Mouse (Mus musculus) ES-E14 (cell line): ENCODE results near the gene Ube4b. TPM values are rescaled to one million over a fixed set of nuclear protein-coding genes. Genes with fewer than 3 reads are reported as not detected.

Experiments used
- DNase-seq: peaks from one replicate; pipeline ENCODE4 v3.0.0-alpha.2; 2013; ENCODE audit warnings: low read depth, low spot score
- H3K27ac ChIP-seq: 2 replicates; pipeline ENCODE4 v1.5.1; 2012; ENCODE audit warnings: low read depth, mild to moderate bottlenecking, low read length, moderate library complexity, mixed read lengths; ENCODE audit not compliant: poor library complexity, insufficient read depth, severe bottlenecking
- H3K36me3 ChIP-seq: 2 replicates; pipeline ENCODE4 v1.6.1; 2012; ENCODE audit warnings: mild to moderate bottlenecking, low read length, moderate library complexity, mixed read lengths; ENCODE audit not compliant: control insufficient read depth, poor library complexity, insufficient read depth, severe bottlenecking
- H3K4me1 ChIP-seq, 2 experiments: fragments of 150-350 bp in 1 of 2; sonication (generic) in 1 of 2; 2 replicates each; pipeline ENCODE4 v1.6.1; 2012; ENCODE audit warnings: low read length in 2 of 2, mild to moderate bottlenecking in 1 of 2, mixed read lengths in 1 of 2; ENCODE audit not compliant: control insufficient read depth in 2 of 2, insufficient read depth in 2 of 2, poor library complexity in 1 of 2
- H3K4me3 ChIP-seq, 2 experiments: fragments of 150-350 bp in 1 of 2; sonication (generic) in 1 of 2; 2 replicates each; pipeline ENCODE4 v1.5.1; 2012; ENCODE audit warnings: low read length in 2 of 2, low read depth in 1 of 2, mild to moderate bottlenecking in 1 of 2, mixed read lengths in 1 of 2; ENCODE audit not compliant: insufficient read depth in 1 of 2, poor library complexity in 1 of 2, severe bottlenecking in 1 of 2
- H3K9ac ChIP-seq: 2 replicates; pipeline ENCODE4 v1.6.1; 2012; ENCODE audit warnings: low read depth, mild to moderate bottlenecking, low read length, mixed read lengths; ENCODE audit not compliant: poor library complexity, insufficient read depth, severe bottlenecking
- H3K9me3 ChIP-seq: fragments of 150-350 bp; sonication (generic); 2 replicates; pipeline ENCODE4 v1.6.1; 2012; ENCODE audit warnings: low read depth, mild to moderate bottlenecking, low read length; ENCODE audit not compliant: control insufficient read depth, insufficient read depth
- CHD2 ChIP-seq: IDR thresholded peaks from 2 replicates; pipeline ENCODE4 v1.6.1; 2014; ENCODE audit warnings: mild to moderate bottlenecking, low read depth, low read length, inconsistent platforms
- HCFC1 ChIP-seq: IDR thresholded peaks from 2 replicates; pipeline ENCODE4 v1.6.1; 2012; ENCODE audit warnings: low read length, inconsistent platforms, borderline replicate concordance; ENCODE audit not compliant: insufficient read depth
- MAFK ChIP-seq: IDR thresholded peaks from 2 replicates; pipeline ENCODE4 v1.6.1; 2014; ENCODE audit warnings: mild to moderate bottlenecking, low read depth, low read length, inconsistent platforms; ENCODE audit not compliant: insufficient read depth
- ZC3H11A ChIP-seq: IDR thresholded peaks from 2 replicates; pipeline ENCODE4 v1.6.1; 2012; ENCODE audit warnings: low read depth, mild to moderate bottlenecking, inconsistent platforms, low read length, borderline replicate concordance
- ZNF384 ChIP-seq: IDR thresholded peaks from 2 replicates; pipeline ENCODE4 v1.6.1; 2012; ENCODE audit warnings: low read depth, low read length, inconsistent platforms
- in situ Hi-C, 2 experiments: fragments of 600-800 bp; cut with MboI; formaldehyde crosslinking; loops; one replicate each; pipeline ENCODE4 v1.15.1; 2025; ENCODE audit warnings: low sequenced_read_pairs in 2 of 2, inconsistent platforms in 1 of 2; ENCODE audit not compliant: unreplicated experiment in 2 of 2
- total RNA-seq: library from RNA; depleted of rRNA; stranded (reverse); fragments of 300-350 nt; gene quantifications from 2 replicates; pipeline ENCODE4 v1.2.3, GENCODE M21; 2012

Gene Ube4b
- total RNA-seq, 1 experiment: 72.4 TPM

GRCm38 (mm10) chr4:149319088-149319487, 107.5 kb downstream of the Ube4b start:
- Histone ChIP-seq H3K4me1 (no peaks in the 10 kb centered on the region; a peak in 1 of 4 replicates), H3K9me3 (no peaks in the 10 kb centered on the region), H3K36me3 (no peaks in the 10 kb centered on the region), H3K9ac (no peak overlapping the region), H3K4me3 (no peak overlapping the region), H3K27ac (no peak overlapping the region)
- in situ Hi-C loops: no loop called here
- TF ChIP-seq HCFC1 (no peak), ZC3H11A (no peak), MAFK (no peak), CHD2 (no peak)
- no peak for DNase-seq

- Histone ChIP-seq H3K4me1 (no peaks in the 10 kb centered on the region), H3K4me3 (no peak overlapping the region), H3K36me3 (no peaks in the 10 kb centered on the region), H3K27ac (no peak overlapping the region), H3K9me3 (no peaks in the 10 kb centered on the region), H3K9ac (no peak overlapping the region)
- in situ Hi-C loops: no loop called here
- TF ChIP-seq MAFK: no peak
- no peak for TF ChIP-seq HCFC1
- TF ChIP-seq ZNF384: no peak
- TF ChIP-seq CHD2: no peak
- TF ChIP-seq ZC3H11A: no peak
- DNase-seq: no peak
Observed at GRCm38 (mm10) chr4:149317387-149317786, 109.2 kb downstream of the Ube4b start.

- Histone ChIP-seq H3K9ac (no peak overlapping the region), H3K9me3 (no peaks in the 10 kb centered on the region), H3K4me1 (no peaks in the 10 kb centered on the region), H3K27ac (no peak overlapping the region), H3K4me3 (no peak overlapping the region), H3K36me3 (no peaks in the 10 kb centered on the region)
- TF ChIP-seq MAFK (no peak), CHD2 (no peak), ZC3H11A (no peak), ZNF384 (no peak), HCFC1 (no peak)
- DNase-seq: no peak
- in situ Hi-C loops: no loop called here
Observed at GRCm38 (mm10) chr4:149314275-149314837, 112.2 kb downstream of the Ube4b start.

- DNase-seq: no peak
- TF ChIP-seq ZC3H11A (no peak), HCFC1 (no peak), CHD2 (no peak), ZNF384 (no peak), MAFK (no peak)
- Histone ChIP-seq H3K9ac (no peak overlapping the region), H3K9me3 (no peaks in the 10 kb centered on the region), H3K36me3 (no peaks in the 10 kb centered on the region), H3K4me1 (no peaks in the 10 kb centered on the region), H3K4me3 (no peak overlapping the region), H3K27ac (no peak overlapping the region)
- in situ Hi-C loops: no loop called here
Observed at GRCm38 (mm10) chr4:149313558-149314253, 112.8 kb downstream of the Ube4b start.
